20 mouse cellular contexts compared by ENCODE assay signal in the genomic region with DNA sequence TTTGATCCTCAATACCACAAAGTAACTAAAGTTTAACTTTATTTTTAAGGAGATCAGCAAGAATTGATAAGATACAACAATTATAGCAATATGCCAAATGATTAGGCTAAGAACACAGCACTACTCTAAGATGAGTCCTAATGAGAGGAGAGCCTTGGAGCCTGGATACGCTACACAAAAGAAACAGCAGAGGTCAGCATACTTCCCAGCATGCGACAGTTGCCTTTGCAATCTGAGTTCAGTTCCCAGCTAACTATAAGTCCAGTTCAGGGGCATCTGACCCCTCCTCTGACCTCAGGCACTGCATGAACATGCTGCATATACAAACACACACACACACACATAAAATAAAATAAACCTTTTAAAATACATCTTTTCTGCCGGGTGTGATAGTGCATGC. TPM values are rescaled to one million over a fixed set of nuclear protein-coding genes. Genes with fewer than 3 reads are reported as not detected.
DNase-seq lines count a peak whose midpoint lies in the region; ATAC-seq and TF ChIP-seq lines count a peak whose summit lies in the region.
"Had no signal": no experiment of that assay in that cellular context is flagged by ENCODE, and none has a peak within 500 bp of the region (broad histone marks: within the 10 kb centered on the region; RNA-seq: fewer than 3 reads in every experiment).

No protein-coding gene starts in this region.

- TF ChIP-seq EP300 in lung, postnatal 0 days (IDR thresholded peaks at IDR 0.05): no peak

- H3K9ac ChIP-seq in intestine, postnatal 0 days (ENCODE audit: low read depth, low read length): no peak overlapping the region
- H3K9ac ChIP-seq in intestine, embryonic 16.5 days (ENCODE audit: low read depth, low read length): no peak overlapping the region
- H3K9ac ChIP-seq in lung, postnatal 0 days (replicated peaks; ENCODE audit: low read depth): no peak overlapping the region
- H3K9ac ChIP-seq: liver, embryonic 13.5 days; neural tube, embryonic 13.5 days had no signal

- H3K4me2 ChIP-seq in intestine, postnatal 0 days (replicated peaks; ENCODE audit: low read depth): no peak overlapping the region
- no peak overlapping the region for H3K4me2 ChIP-seq in intestine, embryonic 16.5 days (ENCODE audit: low read depth, low read length)
- no peak overlapping the region for H3K4me2 ChIP-seq in lung, postnatal 0 days (replicated peaks; ENCODE audit: low read depth, low read length)
- H3K4me2 ChIP-seq: liver, embryonic 13.5 days; neural tube, embryonic 13.5 days had no signal

- H3K4me3 ChIP-seq in intestine, postnatal 0 days (ENCODE audit: low read depth, low read length): no peak overlapping the region
- no peak overlapping the region for H3K4me3 ChIP-seq in intestine, embryonic 16.5 days (ENCODE audit: low read length)
- no peak overlapping the region for H3K4me3 ChIP-seq in lung, postnatal 0 days (ENCODE audit: low read depth, low read length)
- H3K4me3 ChIP-seq: erythroblast, embryonic 14.5 days; limb, embryonic 10.5 days; liver, embryonic 13.5 days; neural tube, embryonic 13.5 days had no signal

- no peaks in the 10 kb centered on the region for H3K9me3 ChIP-seq in intestine, postnatal 0 days (ENCODE audit: control insufficient read depth)
- H3K9me3 ChIP-seq in intestine, embryonic 16.5 days (ENCODE audit: control insufficient read depth, low read length): no peaks in the 10 kb centered on the region
- no peaks in the 10 kb centered on the region for H3K9me3 ChIP-seq in lung, postnatal 0 days (ENCODE audit: low read length)
- H3K9me3 ChIP-seq: G1E; limb, embryonic 10.5 days; liver, embryonic 13.5 days; neural tube, embryonic 13.5 days had no signal

- no peak overlapping the region for H3K27ac ChIP-seq in intestine, postnatal 0 days (ENCODE audit: low read depth, low read length)
- no peak overlapping the region for H3K27ac ChIP-seq in intestine, embryonic 16.5 days (ENCODE audit: low read length)
- no peak overlapping the region for H3K27ac ChIP-seq in lung, postnatal 0 days (ENCODE audit: low read length)
- H3K27ac ChIP-seq: limb, embryonic 10.5 days; liver, embryonic 13.5 days; neural tube, embryonic 13.5 days had no signal

- ATAC-seq in intestine, postnatal 0 days: no peak
- ATAC-seq in intestine, embryonic 16.5 days: no peak
- no peak for ATAC-seq in lung, postnatal 0 days
- ATAC-seq in inflammation-experienced regulatory T-cells, adult 6 months: no peak
- ATAC-seq: forebrain, embryonic 14.5 days; hindbrain, embryonic 16.5 days had no signal

- DNase-seq in embryo, embryonic 10 days (ENCODE audit: low spot score): peak; percentile 32
- no peak for DNase-seq in embryo, embryonic 11 days
- no peak for DNase-seq in lung, postnatal 0 days (ENCODE audit: low spot score)
- no peak for DNase-seq in lung, postnatal 25 days (ENCODE audit: low spot score)
- peak; percentile 13 for DNase-seq in splenic B cell, adult 2 months (ENCODE audit: low read depth, low spot score)
- DNase-seq: adrenal gland, adult 2 months; cerebellum, postnatal 10 days; liver, embryonic 13.5 days; lung, postnatal 36 days; right cerebral cortex, postnatal 4 days; thymus, postnatal 4 days had no signal

- H3K27me3 ChIP-seq in intestine, postnatal 0 days (replicated peaks; ENCODE audit: control insufficient read depth, insufficient read depth, low read length): no peaks in the 10 kb centered on the region
- H3K27me3 ChIP-seq in intestine, embryonic 16.5 days (replicated peaks; ENCODE audit: control insufficient read depth, insufficient read depth, low read length): no peaks in the 10 kb centered on the region
- no peaks in the 10 kb centered on the region for H3K27me3 ChIP-seq in lung, postnatal 0 days (replicated peaks; ENCODE audit: insufficient read depth, low read length)
- no peaks in the 10 kb centered on the region for H3K27me3 ChIP-seq in splenic B cell, adult 2 months (ENCODE audit: control insufficient read depth, insufficient read depth, low read length, poor library complexity, severe bottlenecking)
- H3K27me3 ChIP-seq: liver, embryonic 13.5 days; neural tube, embryonic 13.5 days had no signal

- no peaks in the 10 kb centered on the region for H3K36me3 ChIP-seq in intestine, postnatal 0 days (ENCODE audit: control insufficient read depth, insufficient read depth)
- H3K36me3 ChIP-seq in intestine, embryonic 16.5 days (ENCODE audit: control insufficient read depth, insufficient read depth, low read length): no peaks in the 10 kb centered on the region
- no peaks in the 10 kb centered on the region for H3K36me3 ChIP-seq in lung, postnatal 0 days (ENCODE audit: insufficient read depth, low read length)
- no peaks in the 10 kb centered on the region; the same call in 1 of the 2 replicates for H3K36me3 ChIP-seq in splenic B cell, adult 2 months (ENCODE audit: control insufficient read depth, insufficient read depth, low read length, poor library complexity, severe bottlenecking)
- H3K36me3 ChIP-seq: limb, embryonic 10.5 days; liver, embryonic 13.5 days; neural tube, embryonic 13.5 days had no signal

- H3K4me1 ChIP-seq in intestine, postnatal 0 days (replicated peaks; ENCODE audit: control insufficient read depth, insufficient read depth, low read length): peaks cover 4% of the 10 kb centered on the region; the same call in 1 of the 2 replicates
- no peaks in the 10 kb centered on the region for H3K4me1 ChIP-seq in intestine, embryonic 16.5 days (ENCODE audit: control insufficient read depth, insufficient read depth, low read length)
- H3K4me1 ChIP-seq in lung, postnatal 0 days (ENCODE audit: insufficient read depth, low read depth, low read length): no peaks in the 10 kb centered on the region

- 39% methylated on average over 3 of the region's 3 CpGs for WGBS in intestine, postnatal 0 days
- 38% methylated on average over 3 of the region's 3 CpGs for WGBS in intestine, embryonic 16.5 days
- 34% methylated on average over 3 of the region's 3 CpGs for WGBS in lung, postnatal 0 days

- TF ChIP-seq CTCF in intestine, postnatal 0 days (IDR thresholded peaks at IDR 0.05; ENCODE audit: low read depth): peak; percentile 56
- peak; percentile 38 for TF ChIP-seq CTCF in lung, postnatal 0 days (IDR thresholded peaks at IDR 0.05)

RNA-seq across cellular contexts. Expression of gene Usp54, which starts 4.7 kb away (rescaled TPM):
- polyA plus RNA-seq in intestine, postnatal 0 days (2015; fragmentation: Nextera tagmentation; extraction: Ambion mirVana): 2.2 and 2.6 TPM in 2 replicates
- polyA plus RNA-seq in intestine, embryonic 16.5 days (2015; fragmentation: Nextera tagmentation; extraction: Ambion mirVana): 3.1 and 3.3 TPM in 2 replicates
- 3.9 and 5.0 TPM in 2 replicates for polyA plus RNA-seq in lung, postnatal 0 days (2015; fragmentation: Nextera tagmentation; extraction: Ambion mirVana)
- 1 to 10 TPM; 1.6 to 2.6 (median 1.7) TPM for polyA plus RNA-seq in inflammation-experienced regulatory T-cells, adult 6 months (2017; shearing (Covaris generic))

RNA-seq across cellular contexts. Expression of gene Myoz1, which starts 10.8 kb away (rescaled TPM):
- not detected in 2 replicates for polyA plus RNA-seq in intestine, postnatal 0 days (2015; fragmentation: Nextera tagmentation; extraction: Ambion mirVana)
- 0.26 and 0.53 TPM in 2 replicates for polyA plus RNA-seq in intestine, embryonic 16.5 days (2015; fragmentation: Nextera tagmentation; extraction: Ambion mirVana)
- 0.38 and 0.40 TPM in 2 replicates for polyA plus RNA-seq in lung, postnatal 0 days (2015; fragmentation: Nextera tagmentation; extraction: Ambion mirVana)
- not detected for polyA plus RNA-seq in inflammation-experienced regulatory T-cells, adult 6 months (2017; shearing (Covaris generic))
- polyA plus RNA-seq: adrenal gland, adult 2 months; erythroblast, embryonic 14.5 days; forebrain, embryonic 14.5 days; G1E; neural tube, embryonic 13.5 days had no signal

RNA-seq across cellular contexts. Expression of gene Synpo2l, which starts 22.6 kb away (rescaled TPM):
- polyA plus RNA-seq in intestine, postnatal 0 days (2015; fragmentation: Nextera tagmentation; extraction: Ambion mirVana): 0.23 and 0.27 TPM in 2 replicates
- 0.10 and 0.20 TPM in 2 replicates for polyA plus RNA-seq in intestine, embryonic 16.5 days (2015; fragmentation: Nextera tagmentation; extraction: Ambion mirVana)
- 0.63 and 0.96 TPM in 2 replicates for polyA plus RNA-seq in lung, postnatal 0 days (2015; fragmentation: Nextera tagmentation; extraction: Ambion mirVana)
- polyA plus RNA-seq in inflammation-experienced regulatory T-cells, adult 6 months (2017; shearing (Covaris generic)): not detected
- polyA plus RNA-seq: erythroblast, embryonic 14.5 days had no signal

RNA-seq across cellular contexts. Expression of gene Sec24c, which starts 28.6 kb away (rescaled TPM):
- 51.0 and 53.8 TPM in 2 replicates for polyA plus RNA-seq in intestine, postnatal 0 days (2015; fragmentation: Nextera tagmentation; extraction: Ambion mirVana)
- polyA plus RNA-seq in intestine, embryonic 16.5 days (2015; fragmentation: Nextera tagmentation; extraction: Ambion mirVana): 92.7 and 106 TPM in 2 replicates
- polyA plus RNA-seq in lung, postnatal 0 days (2015; fragmentation: Nextera tagmentation; extraction: Ambion mirVana): 37.6 and 40.1 TPM in 2 replicates
- 100 to 1,000 TPM in 2 of 3 experiments, 10 to 100 TPM in 1; 99.7 to 119 (median 115) TPM for polyA plus RNA-seq in inflammation-experienced regulatory T-cells, adult 6 months (2017; shearing (Covaris generic))

RNA-seq across cellular contexts. Expression of gene Fut11, which starts 49.2 kb away (rescaled TPM):
- 7.4 and 8.4 TPM in 2 replicates for polyA plus RNA-seq in intestine, postnatal 0 days (2015; fragmentation: Nextera tagmentation; extraction: Ambion mirVana)
- polyA plus RNA-seq in intestine, embryonic 16.5 days (2015; fragmentation: Nextera tagmentation; extraction: Ambion mirVana): 15.0 and 16.0 TPM in 2 replicates
- polyA plus RNA-seq in lung, postnatal 0 days (2015; fragmentation: Nextera tagmentation; extraction: Ambion mirVana): 24.2 and 26.3 TPM in 2 replicates
- polyA plus RNA-seq in inflammation-experienced regulatory T-cells, adult 6 months (2017; shearing (Covaris generic)): 1 to 10 TPM; 4.9 to 6.5 (median 6.3) TPM

Comparison
In these comparisons a context has a peak if more than half of its experiments do, and no peak if none do; other contexts are left out.
1. DNase-seq: peak in embryo, embryonic 10 days (single experiment) and splenic B cell, adult 2 months (single experiment); none in embryo, embryonic 11 days (single experiment), lung, postnatal 0 days (single experiment) and lung, postnatal 25 days (single experiment).